Mouse (Mus musculus) neural tube, embryonic 11.5 days (tissue): ENCODE data around the gene Tex52. TPM values are rescaled to one million over a fixed set of nuclear protein-coding genes. Genes with fewer than 3 reads are reported as not detected.

Experiments
- ATAC-seq: fragments of 200-750 bp; cut with Nextera tagmentation; 2 replicates; pipeline ENCODE4 v1.8.0; 2017; ENCODE audit warnings: moderate number of reproducible peaks, mild to moderate bottlenecking, moderate TSS enrichment, moderate library complexity; ENCODE audit not compliant: insufficient read depth, low FRiP score, low TSS enrichment
- DNase-seq: peaks from one replicate; pipeline ENCODE4 v3.0.0-alpha.2; 2015; ENCODE audit warnings: low spot score
- H3K27ac ChIP-seq: fragments of 300-500 bp; sonication (generic); 2 replicates; pipeline ENCODE4 v1.5.1; 2014; ENCODE audit warnings: low read depth, mild to moderate bottlenecking, low read length
- H3K27me3 ChIP-seq: fragments of 300-500 bp; sonication (generic); 2 replicates; pipeline ENCODE4 v1.6.1; 2014; ENCODE audit warnings: mild to moderate bottlenecking, low read length, mixed read lengths; ENCODE audit not compliant: control insufficient read depth, insufficient read depth
- H3K36me3 ChIP-seq: fragments of 300-500 bp; sonication (generic); 2 replicates; pipeline ENCODE4 v1.6.1; 2014; ENCODE audit warnings: mild to moderate bottlenecking, low read length, moderate library complexity, mixed read lengths; ENCODE audit not compliant: control insufficient read depth, insufficient read depth
- H3K4me1 ChIP-seq: fragments of 300-500 bp; sonication (generic); 2 replicates; pipeline ENCODE4 v1.6.1; 2014; ENCODE audit warnings: low read length, mixed read lengths; ENCODE audit not compliant: control insufficient read depth, insufficient read depth
- H3K4me2 ChIP-seq: fragments of 300-500 bp; sonication (generic); 2 replicates; pipeline ENCODE4 v1.6.1; 2014; ENCODE audit warnings: low read depth, mild to moderate bottlenecking, moderate library complexity
- H3K4me3 ChIP-seq: fragments of 300-500 bp; sonication (generic); 2 replicates; pipeline ENCODE4 v1.5.1; 2014; ENCODE audit warnings: low read depth, low read length
- H3K9ac ChIP-seq: fragments of 300-500 bp; sonication (generic); 2 replicates; pipeline ENCODE4 v1.6.1; 2014; ENCODE audit warnings: mild to moderate bottlenecking, low read length
- H3K9me3 ChIP-seq: fragments of 300-500 bp; sonication (generic); 2 replicates; pipeline ENCODE4 v1.6.1; 2016; ENCODE audit warnings: low read length; ENCODE audit not compliant: control insufficient read depth
- WGBS: fragments of 180-500 bp; shearing (Covaris S2); extraction: QIAGEN DNeasy Blood & Tissue Kit; methylation state at CpG from one replicate; pipeline ENCODE4 v1.1.7; 2014; 5-methylcytosine and 5-hydroxymethylcytosine counted together
- polyA plus RNA-seq: library from polyadenylated mRNA; unstranded; fragments of >200 nt; fragmentation: Nextera tagmentation; extraction: Ambion mirVana; gene quantifications from 2 replicates; pipeline ENCODE4 v1.2.1, GENCODE M21; 2014

Tex52 gene
- polyA plus RNA-seq, 1 experiment from 2014 or later = 0.66 TPM

DNA sequence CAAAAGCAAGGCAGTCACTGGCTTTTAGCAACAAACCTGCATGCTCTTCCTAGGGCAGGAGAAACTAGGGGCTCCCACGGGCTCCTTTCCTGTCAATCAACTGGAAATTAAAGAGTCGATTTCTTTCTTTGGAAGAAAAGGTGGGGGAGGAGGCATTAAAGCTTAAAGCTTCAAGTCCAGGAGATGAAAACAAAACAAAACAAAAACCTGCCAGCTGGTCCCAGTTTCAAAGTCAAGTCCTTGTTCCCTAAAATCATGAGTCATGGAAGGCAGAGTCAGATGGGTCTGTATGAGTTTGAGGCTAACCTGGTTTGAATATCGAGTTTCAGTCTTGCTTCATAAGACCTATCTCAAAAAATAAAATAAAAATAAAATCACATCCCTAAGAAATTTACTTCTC is 21.1 kb upstream of the Tex52 start:
- no peak overlapping the region for H3K9ac ChIP-seq
- no peaks in the 10 kb centered on the region for H3K9me3 ChIP-seq
- 75% methylated on average over 3 of the region's 3 CpGs for WGBS
- H3K4me1 ChIP-seq = peaks cover 9% of the 10 kb centered on the region; the same call in 1 of the 2 replicates
- no peak overlapping the region; the same call in 1 of the 2 replicates for H3K4me2 ChIP-seq
- H3K4me3 ChIP-seq = no peak overlapping the region
- DNase-seq (no peak), ATAC-seq (no peak)
- H3K27ac ChIP-seq = no peak overlapping the region
- H3K27me3 ChIP-seq = no peaks in the 10 kb centered on the region
- no peaks in the 10 kb centered on the region for H3K36me3 ChIP-seq

DNA sequence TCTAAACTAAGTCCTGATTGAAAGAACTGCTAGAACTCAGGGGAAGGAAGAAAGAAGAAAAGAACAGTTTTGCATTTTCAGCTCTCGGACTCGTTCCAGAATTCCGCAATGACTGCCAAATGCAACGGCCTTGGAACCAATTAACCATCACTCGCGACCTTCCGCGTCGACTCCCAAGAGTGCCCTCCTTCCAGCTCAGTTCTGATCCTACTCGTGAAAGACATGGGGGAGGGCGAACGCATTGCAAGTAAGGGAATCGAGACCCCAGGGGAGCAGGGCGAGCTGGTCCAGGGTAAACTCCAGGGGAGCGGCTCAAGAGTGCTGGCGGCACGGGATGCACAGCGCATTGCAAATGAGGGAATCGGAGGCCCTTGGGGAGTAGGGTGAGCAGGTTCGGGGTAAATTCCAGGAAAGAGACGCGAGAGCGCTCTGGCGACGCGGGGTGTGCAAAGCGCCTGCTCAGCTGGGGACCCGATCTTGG is 20.0 kb upstream of the Tex52 start:
- peak; percentile 19 for DNase-seq
- Histone ChIP-seq H3K9me3 (no peaks in the 10 kb centered on the region), H3K27me3 (no peaks in the 10 kb centered on the region)

DNA sequence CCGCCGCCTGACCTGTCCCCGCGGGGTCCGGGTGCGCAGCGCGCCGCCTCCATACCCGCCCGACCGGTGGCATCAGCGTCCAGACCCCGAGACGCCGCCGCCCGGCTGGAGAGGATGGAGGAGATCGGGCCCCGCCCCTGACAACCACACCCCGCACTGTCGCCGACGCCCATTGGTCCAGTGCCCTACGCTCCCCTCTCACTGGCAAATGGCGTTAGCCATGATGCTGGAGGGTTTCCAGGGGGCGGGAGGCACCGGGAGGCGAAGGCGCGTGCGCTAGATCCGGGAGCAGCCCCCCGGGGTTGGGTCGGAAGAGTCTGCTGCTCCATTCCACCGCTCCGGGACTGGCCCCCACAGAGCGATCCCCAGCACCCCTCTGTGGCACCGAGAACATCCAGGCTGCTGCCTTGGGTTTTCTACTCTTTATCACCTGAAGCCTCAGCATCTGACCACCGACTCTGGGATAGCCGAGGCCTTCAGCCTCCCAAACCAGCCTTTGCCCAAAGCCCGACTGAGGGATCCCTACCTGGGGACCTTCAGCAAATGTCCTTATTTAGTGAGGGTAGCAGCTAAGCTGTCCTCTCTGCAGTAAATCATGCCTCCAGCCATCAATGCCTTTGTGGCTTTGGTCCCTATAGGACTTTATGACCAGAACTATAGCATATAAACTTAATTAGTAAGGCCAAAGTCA is 19.4 kb upstream of the Tex52 start, which contains the start of gene Tulp3:
Tulp3 (minus strand) TSS at position 126 of the 691 bp plus-strand sequence.
- peaks cover 9% of the 10 kb centered on the region; the same call in 1 of the 2 replicates for H3K4me1 ChIP-seq
- peak within 1 kb of the TSS; percentile 81 for H3K4me3 ChIP-seq
- peak within 1 kb of the TSS; percentile 74 for H3K9ac ChIP-seq
- no peaks in the 10 kb centered on the region for H3K9me3 ChIP-seq
- peak within 1 kb of the TSS; percentile 80 for H3K4me2 ChIP-seq
- WGBS = under 1% methylated on average over 41 of the region's 42 CpGs
- ATAC-seq (peak; percentile 100), DNase-seq (peak; percentile 97)
- peak within 1 kb of the TSS; percentile 76 for H3K27ac ChIP-seq
- H3K27me3 ChIP-seq = no peaks in the 10 kb centered on the region
- no peaks in the 10 kb centered on the region for H3K36me3 ChIP-seq

More for the DNA sequence above, 20.0 kb upstream of the Tex52 start:
- Histone ChIP-seq H3K9ac (peak overlapping the region; percentile 74), H3K4me2 (peak overlapping the region; percentile 80), H3K36me3 (no peaks in the 10 kb centered on the region), H3K4me1 (peaks cover 9% of the 10 kb centered on the region; the same call in 1 of the 2 replicates), H3K4me3 (peak overlapping the region; percentile 81), H3K27ac (peak overlapping the region; percentile 76)
- peak; percentile 70 for ATAC-seq
- under 1% methylated on average over 26 of the region's 28 CpGs for WGBS

DNA sequence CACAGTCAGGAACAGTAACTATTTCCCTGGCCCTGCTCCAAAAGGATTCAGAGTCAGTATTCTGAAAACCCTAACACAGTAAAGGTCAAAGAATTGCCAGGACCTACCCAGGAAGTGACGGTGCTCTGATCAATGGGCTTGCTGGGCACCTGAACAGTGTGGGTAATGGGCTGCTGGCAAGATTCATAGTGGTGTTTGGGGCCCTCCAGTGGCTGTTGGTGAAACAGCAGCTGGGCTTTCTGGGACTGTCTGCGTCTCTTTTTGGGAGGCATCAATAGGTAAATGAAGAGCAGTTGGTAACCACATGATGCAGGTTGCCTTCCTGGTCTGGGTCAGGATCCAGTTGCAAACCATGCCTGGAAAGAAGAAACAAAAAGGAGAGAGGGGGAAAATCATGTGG is 16.3 kb upstream of the Tex52 start:
- no peak overlapping the region for H3K4me3 ChIP-seq
- no peak overlapping the region for H3K4me2 ChIP-seq
- WGBS = 15% methylated on average over 2 of the region's 2 CpGs
- DNase-seq (peak; percentile 69), ATAC-seq (no peak)
- no peak overlapping the region for H3K9ac ChIP-seq
- H3K27me3 ChIP-seq = no peaks in the 10 kb centered on the region
- no peaks in the 10 kb centered on the region for H3K36me3 ChIP-seq
- no peaks in the 10 kb centered on the region for H3K9me3 ChIP-seq
- H3K27ac ChIP-seq = no peak overlapping the region
- H3K4me1 ChIP-seq = peaks cover 15% of the 10 kb centered on the region; the same call in 1 of the 2 replicates

DNA sequence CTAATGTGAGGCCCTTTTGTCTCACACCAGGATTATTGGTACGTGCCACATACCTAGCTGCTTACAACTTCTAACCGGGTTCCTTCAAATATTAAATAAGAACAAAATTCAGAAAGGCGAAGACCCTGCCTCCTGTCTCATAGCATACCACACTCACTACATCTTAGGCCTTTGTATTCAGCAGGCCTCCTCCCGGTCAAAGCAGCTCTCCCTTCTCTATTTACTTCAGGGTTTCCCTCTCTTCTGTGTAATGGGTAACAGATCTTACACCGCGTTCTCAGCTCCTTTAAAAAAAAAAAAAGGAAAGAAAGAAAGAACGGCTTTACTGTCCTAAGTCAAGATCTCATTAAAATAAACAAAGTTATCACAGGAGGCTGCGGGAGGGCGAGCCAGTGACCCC is 13.4 kb upstream of the Tex52 start:
- DNase-seq (no peak), ATAC-seq (no peak)
- Histone ChIP-seq H3K27me3 (no peaks in the 10 kb centered on the region), H3K9ac (peak overlapping the region; percentile 95), H3K4me1 (peaks cover 9% of the 10 kb centered on the region; the same call in 1 of the 2 replicates), H3K9me3 (no peaks in the 10 kb centered on the region), H3K4me2 (peak overlapping the region; percentile 79), H3K27ac (peak overlapping the region; percentile 91), H3K4me3 (peak overlapping the region; percentile 71), H3K36me3 (peaks cover 4% of the 10 kb centered on the region)
- WGBS = 19% methylated on average over 9 of the region's 9 CpGs

DNA sequence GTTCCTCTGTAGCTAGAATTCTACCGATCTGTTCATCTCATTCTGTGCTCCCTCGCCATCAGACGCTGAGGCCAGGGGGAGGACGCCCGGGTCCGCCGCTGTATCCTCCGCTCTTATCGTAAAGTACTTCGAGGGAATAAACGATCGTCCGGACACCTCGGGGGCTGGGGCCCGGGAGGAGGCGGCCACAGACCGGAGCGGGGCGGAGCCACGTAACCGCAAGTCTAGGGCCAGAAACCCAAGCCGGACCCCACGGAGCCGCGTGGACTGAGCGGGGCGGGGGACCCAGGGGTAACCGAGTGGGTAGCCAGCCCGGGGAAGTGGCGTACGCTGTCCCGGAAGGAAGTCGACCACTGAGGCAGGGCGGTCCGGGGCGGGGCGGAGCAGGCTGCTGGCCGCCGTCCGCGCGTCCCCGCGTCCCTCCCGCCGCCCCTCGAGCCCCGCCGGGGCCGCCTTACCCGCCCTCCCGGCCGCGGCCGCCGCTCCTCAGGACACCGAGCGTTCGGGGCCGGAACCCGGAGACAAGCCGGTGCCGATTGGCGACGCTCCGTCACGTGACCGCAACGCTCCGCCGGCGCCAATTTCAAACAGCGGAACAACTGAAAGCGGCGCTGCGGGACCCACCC is 12.8 kb upstream of the Tex52 start, which contains the start of the genes Rhno1 and Foxm1:
Rhno1 (minus strand) TSS at position 531 of the 626 bp plus-strand sequence.
Foxm1 (plus strand) TSS at position 587 of the 626 bp plus-strand sequence.
- peaks cover 9% of the 10 kb centered on the region; the same call in 1 of the 2 replicates for H3K4me1 ChIP-seq
- H3K9me3 ChIP-seq = no peaks in the 10 kb centered on the region
- 1% methylated on average over 65 of the region's 76 CpGs for WGBS
- peak; percentile 89 for ATAC-seq
- peak within 1 kb of the TSS; percentile 95 for H3K9ac ChIP-seq
- H3K27ac ChIP-seq = peak within 1 kb of the TSS; percentile 91
- no peaks in the 10 kb centered on the region for H3K27me3 ChIP-seq
- peak within 1 kb of the TSS; percentile 79 for H3K4me2 ChIP-seq
- H3K4me3 ChIP-seq = peak within 1 kb of the TSS; percentile 71
- DNase-seq = peak; percentile 88
- peaks cover 7% of the 10 kb centered on the region for H3K36me3 ChIP-seq

DNA sequence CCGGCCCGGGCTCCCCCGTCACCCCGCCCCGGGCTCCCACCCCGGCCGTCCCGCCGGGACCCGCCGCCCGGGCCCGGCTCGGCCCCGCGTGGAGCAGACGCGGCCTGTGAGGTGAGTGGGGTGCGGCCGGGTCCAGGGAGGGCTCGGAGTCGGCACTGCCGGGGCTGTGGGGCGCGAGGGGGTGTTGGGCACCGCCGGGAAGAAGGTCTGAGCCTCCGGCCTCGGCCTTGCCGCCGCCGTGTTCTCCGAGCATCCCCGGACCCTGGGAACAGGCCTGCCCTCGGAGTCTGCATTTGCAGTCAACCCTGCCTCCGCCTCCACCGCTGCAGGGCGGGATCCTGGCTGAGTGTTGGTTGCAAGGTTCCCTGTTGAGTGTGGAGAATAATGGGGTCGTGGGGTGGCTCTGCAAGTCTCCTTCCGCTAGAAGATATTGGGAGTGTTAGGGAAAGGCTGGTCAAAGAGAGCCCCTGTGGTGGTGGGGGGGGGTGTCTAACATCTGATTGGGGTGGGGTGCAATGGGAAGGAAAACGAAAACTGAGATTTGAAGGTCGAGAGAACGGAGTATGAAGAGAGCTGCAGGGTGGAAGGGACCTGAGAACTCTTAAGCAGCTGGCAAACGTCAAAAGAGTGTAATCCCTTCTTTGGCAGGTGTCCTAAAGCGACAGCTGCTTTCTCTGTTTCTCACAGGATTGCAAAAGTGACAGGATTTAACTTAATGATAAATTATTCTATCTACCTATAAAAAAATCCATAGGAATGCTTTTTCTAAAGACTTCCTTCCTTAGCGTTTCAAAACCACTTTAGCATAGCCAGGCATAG is 12.0 kb upstream of the Tex52 start:
- peak overlapping the region; percentile 79 for H3K4me2 ChIP-seq
- peak overlapping the region; percentile 95 for H3K9ac ChIP-seq
- H3K27me3 ChIP-seq = no peaks in the 10 kb centered on the region
- H3K9me3 ChIP-seq = no peaks in the 10 kb centered on the region
- peak; percentile 63 for ATAC-seq
- DNase-seq = peak; percentile 50
- H3K27ac ChIP-seq = peak overlapping the region; percentile 91
- H3K36me3 ChIP-seq = peaks cover 7% of the 10 kb centered on the region
- WGBS = 2% methylated on average over 35 of the region's 46 CpGs
- H3K4me3 ChIP-seq = peak overlapping the region; percentile 71
- H3K4me1 ChIP-seq = peaks cover 9% of the 10 kb centered on the region; the same call in 1 of the 2 replicates

DNA sequence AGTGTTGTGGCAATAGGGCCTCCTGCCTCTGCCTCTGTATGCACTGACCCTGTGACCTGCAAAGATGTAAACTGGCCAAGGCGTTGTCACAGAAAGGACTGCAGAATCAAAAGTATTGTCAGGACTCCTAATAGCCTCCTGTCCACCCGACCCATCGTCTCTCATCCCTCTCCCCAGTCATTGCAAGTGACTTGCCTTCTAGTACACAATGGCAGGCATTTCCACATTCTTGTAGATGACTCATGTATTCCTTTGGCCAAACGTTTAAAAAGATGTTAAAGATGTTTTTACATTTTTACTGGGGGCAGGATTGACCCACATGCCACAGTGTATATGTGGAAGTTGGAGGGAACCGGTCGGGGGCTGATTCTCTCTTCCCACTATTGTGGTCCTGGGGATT is 10.5 kb upstream of the Tex52 start:
- Histone ChIP-seq H3K9me3 (no peaks in the 10 kb centered on the region), H3K4me1 (peaks cover 9% of the 10 kb centered on the region; the same call in 1 of the 2 replicates), H3K36me3 (peaks cover 11% of the 10 kb centered on the region), H3K9ac (no peak overlapping the region), H3K27me3 (no peaks in the 10 kb centered on the region), H3K4me3 (no peak overlapping the region), H3K27ac (no peak overlapping the region), H3K4me2 (peak overlapping the region; percentile 4; the same call in 1 of the 2 replicates)
- 80% methylated on average over 6 of the region's 6 CpGs for whole genome bisulfite sequencing
- DNase-seq = no peak
- no peak for ATAC-seq
